Mouse (Mus musculus) CH12.LX (cell line): ENCODE measurements at regions not wholly inside any gene's neighbourhood (a gene's known extent, or its start where the extent isn't known, plus 50 kb on each side); places are given as distances from the start of the nearest gene placed in this dataset.

Source experiments
- DNase-seq: peaks from one replicate; pipeline ENCODE4 v3.0.0-alpha.2; 2013; ENCODE audit errors: extremely low read depth
- H3K27ac ChIP-seq: 2 replicates; pipeline ENCODE4 v1.5.1; 2012; ENCODE audit warnings: low read depth, mild to moderate bottlenecking, control low read depth, moderate library complexity; ENCODE audit not compliant: insufficient read depth
- H3K27me3 ChIP-seq: replicated peaks from 2 replicates; pipeline ENCODE3; 2012; ENCODE audit warnings: inconsistent platforms
- H3K36me3 ChIP-seq, 2 experiments: replicated peaks in 1 of 2; 2 replicates each; pipeline versions ENCODE3 to v1.6.1; 2012; ENCODE audit warnings: inconsistent platforms in 1 of 2, low read length in 1 of 2, mild to moderate bottlenecking in 1 of 2, mixed read lengths in 1 of 2, moderate library complexity in 1 of 2; ENCODE audit not compliant: control insufficient read depth in 1 of 2, insufficient read depth in 1 of 2
- H3K4me1 ChIP-seq, 2 experiments: 2 replicates each; pipeline ENCODE4 v1.6.1; 2012; ENCODE audit warnings: inconsistent platforms in 1 of 2, moderate library complexity in 1 of 2; ENCODE audit not compliant: insufficient read depth in 2 of 2, control insufficient read depth in 1 of 2
- H3K4me2 ChIP-seq: 2 replicates; pipeline ENCODE4 v1.6.1; 2012; ENCODE audit warnings: low read depth, mild to moderate bottlenecking, control low read depth; ENCODE audit not compliant: poor library complexity, insufficient read depth, severe bottlenecking
- H3K4me3 ChIP-seq, 3 experiments: fragments of 150-350 bp in 1 of 3; sonication (generic) in 1 of 3; replicated peaks in 1 of 3; 2 replicates each; pipeline versions ENCODE3 to v1.5.1; 2011 to 2012; ENCODE audit warnings: low read depth in 2 of 3, low read length in 2 of 3, mild to moderate bottlenecking in 2 of 3, moderate library complexity in 2 of 3, control low read depth in 1 of 3, improper control_type of control experiment in 1 of 3, inconsistent platforms in 1 of 3, mixed read lengths in 1 of 3; ENCODE audit not compliant: poor library complexity in 1 of 3
- H3K79me2 ChIP-seq: replicated peaks from 2 replicates; pipeline ENCODE4 v1.6.1; 2012; ENCODE audit warnings: mild to moderate bottlenecking, moderate library complexity; ENCODE audit not compliant: control insufficient read depth, poor library complexity, insufficient read depth, severe bottlenecking; ENCODE audit errors: extremely low read depth
- H3K9ac ChIP-seq: 2 replicates; pipeline ENCODE4 v1.6.1; 2012; ENCODE audit warnings: low read depth, mild to moderate bottlenecking, control low read depth, moderate library complexity; ENCODE audit not compliant: insufficient read depth
- H3K9me3 ChIP-seq: replicated peaks from 2 replicates; pipeline ENCODE3; 2012; ENCODE audit warnings: low read length, inconsistent platforms, mixed read lengths
- CHD2 ChIP-seq: IDR thresholded peaks from 2 replicates; pipeline ENCODE4 v1.6.1; 2011; ENCODE audit warnings: low read length, improper control_type of control experiment
- ELF1 ChIP-seq: IDR thresholded peaks from 2 replicates; pipeline ENCODE4 v1.6.1; 2014; ENCODE audit warnings: low read depth, mild to moderate bottlenecking, inconsistent platforms, low read length, improper control_type of control experiment
- EP300 ChIP-seq: IDR thresholded peaks from 2 replicates; pipeline ENCODE4 v1.6.1; 2011; ENCODE audit warnings: low read length, improper control_type of control experiment
- MEF2A ChIP-seq: IDR thresholded peaks from 2 replicates; pipeline ENCODE4 v1.6.1; 2014; ENCODE audit warnings: low read depth, mild to moderate bottlenecking, inconsistent platforms, low read length, improper control_type of control experiment, borderline replicate concordance
- MYC ChIP-seq: IDR thresholded peaks from 2 replicates; pipeline ENCODE4 v1.6.1; 2011; ENCODE audit warnings: low read depth, mild to moderate bottlenecking, improper control_type of control experiment, low read length
- NELFE ChIP-seq: IDR thresholded peaks from 2 replicates; pipeline ENCODE4 v1.6.1; 2011; ENCODE audit warnings: low read depth, low read length, improper control_type of control experiment
- NRF1 ChIP-seq: IDR thresholded peaks from 2 replicates; pipeline ENCODE4 v1.6.1; 2014; ENCODE audit warnings: low read depth, mild to moderate bottlenecking, inconsistent platforms, low read length, improper control_type of control experiment, moderate library complexity
- POLR2A ChIP-seq: IDR thresholded peaks from 2 replicates; pipeline ENCODE4 v1.6.1; 2011; ENCODE audit warnings: low read depth, mild to moderate bottlenecking, improper control_type of control experiment, low read length
- RAD21 ChIP-seq: IDR thresholded peaks from 2 replicates; pipeline ENCODE4 v1.6.1; 2011; ENCODE audit warnings: low read depth, mild to moderate bottlenecking, low read length, improper control_type of control experiment, moderate library complexity
- RCOR1 ChIP-seq: conservative IDR thresholded peaks from 2 replicates; pipeline ENCODE4 v1.6.1; 2012; ENCODE audit warnings: low read depth, mild to moderate bottlenecking, inconsistent platforms, low read length, improper control_type of control experiment
- SIN3A ChIP-seq: IDR thresholded peaks from 2 replicates; pipeline ENCODE4 v1.6.1; 2012; ENCODE audit warnings: low read length, improper control_type of control experiment, inconsistent platforms
- SMC3 ChIP-seq: IDR thresholded peaks from 2 replicates; pipeline ENCODE4 v1.6.1; 2011; ENCODE audit warnings: low read depth, low read length, improper control_type of control experiment
- TCF12 ChIP-seq: IDR thresholded peaks from 2 replicates; pipeline ENCODE4 v1.6.1; 2014; ENCODE audit warnings: low read depth, mild to moderate bottlenecking, inconsistent platforms, low read length, improper control_type of control experiment
- USF1 ChIP-seq: IDR thresholded peaks from 2 replicates; pipeline ENCODE4 v1.6.1; 2014; ENCODE audit warnings: low read depth, mild to moderate bottlenecking, inconsistent platforms, low read length, improper control_type of control experiment
- USF2 ChIP-seq: conservative IDR thresholded peaks from 2 replicates; pipeline ENCODE4 v1.6.1; 2011; ENCODE audit warnings: low read depth, low read length, improper control_type of control experiment
- ZKSCAN1 ChIP-seq: IDR thresholded peaks from 2 replicates; pipeline ENCODE4 v1.6.1; 2012; ENCODE audit warnings: low read depth, inconsistent platforms, low read length, improper control_type of control experiment, borderline replicate concordance
- ZMIZ1 ChIP-seq: IDR thresholded peaks from 2 replicates; pipeline ENCODE4 v1.6.1; 2012; ENCODE audit warnings: low read depth, mild to moderate bottlenecking, inconsistent platforms, low read length, improper control_type of control experiment
- ZNF384 ChIP-seq: IDR thresholded peaks from 2 replicates; pipeline ENCODE4 v1.6.1; 2012; ENCODE audit warnings: low read depth, low read length, improper control_type of control experiment, inconsistent platforms
- dilution Hi-C: fragments of 300-500 bp; cut with MboI; formaldehyde crosslinking; loops from 2 replicates; pipeline ENCODE4 v1.14.3; 2020; ENCODE audit warnings: low sequenced_read_pairs; ENCODE audit not compliant: extremely low pct_unique_long_range_greater_than_20kb, extremely low pct_ligation_motif_present
- in situ Hi-C: fragments of 300-500 bp; cut with MboI; formaldehyde crosslinking; loops from 3 replicates; pipeline ENCODE4 v1.14.3; 2019; ENCODE audit warnings: low sequenced_read_pairs, low pct_ligation_motif_present, low pct_unique_long_range_greater_than_20kb, mixed read lengths

GRCm38 (mm10) chr11:79839973-79840372, 122.2 kb downstream of the Utp6 start:
- no peak overlapping the region for H3K4me3 ChIP-seq
- in situ Hi-C loops (no loop called here), dilution Hi-C loops (no loop called here)
- H3K4me2 ChIP-seq, result no peak overlapping the region
- no peak overlapping the region for H3K9ac ChIP-seq
- DNase-seq, result no peak
- TF ChIP-seq SMC3, result no peak
- TF ChIP-seq SIN3A, result no peak
- no peak for TF ChIP-seq EP300
- H3K27me3 ChIP-seq, result peaks cover 6% of the 10 kb centered on the region
- H3K36me3 ChIP-seq, result no peaks in the 10 kb centered on the region
- H3K9me3 ChIP-seq, result no peaks in the 10 kb centered on the region
- H3K4me1 ChIP-seq, result peaks cover 0 to 7% of the 10 kb centered on the region in 2 experiments; a peak in 1 of 4 replicates
- no peaks in the 10 kb centered on the region for H3K79me2 ChIP-seq
- no peak overlapping the region for H3K27ac ChIP-seq

- H3K36me3 ChIP-seq, result no peaks in the 10 kb centered on the region
- TF ChIP-seq RCOR1 (no peak), RAD21 (no peak), ZNF384 (no peak), ZKSCAN1 (no peak), USF1 (no peak), ELF1 (no peak), USF2 (no peak), ZMIZ1 (no peak), EP300 (no peak), CHD2 (no peak), POLR2A (no peak), MEF2A (no peak), NRF1 (no peak), SMC3 (no peak), NELFE (no peak), TCF12 (no peak), MYC (no peak)
- H3K4me1 ChIP-seq, result peaks cover 4 to 11% of the 10 kb centered on the region in 2 experiments
- in situ Hi-C loops, result no loop called here
- dilution Hi-C loops, result no loop called here
- H3K79me2 ChIP-seq, result no peaks in the 10 kb centered on the region
- DNase-seq, result no peak
- H3K4me3 ChIP-seq, result no peak overlapping the region
- H3K9me3 ChIP-seq, result no peaks in the 10 kb centered on the region
- no peak overlapping the region for H3K4me2 ChIP-seq
- no peak overlapping the region for H3K27ac ChIP-seq
- no peak overlapping the region for H3K9ac ChIP-seq
- peaks cover 3% of the 10 kb centered on the region for H3K27me3 ChIP-seq
These were observed 124.1 kb downstream of the Utp6 start for GRCm38 (mm10) chr11:79838051-79838450.
